Mouse (Mus musculus) ovary, adult 18-20 months (tissue): ENCODE results near the gene Afap1l2.

Experiments used
- DNase-seq: peaks from one replicate; pipeline ENCODE4 v3.0.0; 2022; ENCODE audit warnings: low spot score, mixed read lengths

Afap1l2 gene

GRCm38 (mm10) chr19:56976515-56976914 is 31.5 kb downstream of the Afap1l2 start:
- DNase-seq = no peak

GRCm38 (mm10) chr19:56975502-56975901 is 32.5 kb downstream of the Afap1l2 start:
- no peak for DNase-seq

DNA sequence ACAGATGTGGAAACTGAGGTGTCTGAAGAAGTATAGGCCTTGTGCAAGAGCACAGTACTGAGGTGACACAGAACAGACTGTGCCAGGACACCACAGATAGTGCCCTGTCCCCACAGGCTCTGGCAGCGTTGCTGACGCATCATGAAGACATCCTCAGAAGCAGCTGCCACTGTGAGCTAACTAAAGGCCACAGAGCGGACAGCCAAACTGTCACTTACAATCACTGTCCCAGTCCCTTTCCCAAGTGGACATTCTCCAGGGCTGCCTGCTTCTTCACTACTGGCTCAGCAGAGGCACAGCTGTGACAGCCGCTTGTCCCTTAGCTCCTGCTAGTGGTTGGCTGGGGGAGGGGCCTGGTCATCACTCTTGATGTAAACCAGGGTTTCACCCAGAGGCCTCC is 33.9 kb downstream of the Afap1l2 start:
- DNase-seq = no peak

DNA sequence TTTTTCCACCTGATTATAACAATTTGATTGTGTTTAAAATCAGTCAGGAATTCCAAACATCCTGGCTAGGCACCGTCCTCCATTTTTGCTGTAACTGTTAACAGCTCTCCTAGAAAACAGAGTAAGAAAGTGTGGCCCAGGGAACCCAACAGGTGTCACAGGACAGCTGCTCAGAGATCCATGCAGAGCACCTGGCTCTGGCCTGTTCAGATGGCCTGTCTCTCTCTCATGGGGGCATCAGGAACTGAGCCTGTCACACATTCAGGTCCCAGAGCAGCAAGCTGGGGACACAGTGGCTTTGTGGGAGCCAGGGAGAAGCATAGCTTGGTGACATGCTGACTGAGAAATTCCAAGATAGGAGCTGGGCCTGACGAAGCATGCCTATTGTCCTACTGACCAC is 35.3 kb downstream of the Afap1l2 start:
- no peak for DNase-seq

- DNase-seq = no peak
Observed at GRCm38 (mm10) chr19:56971347-56971746, 36.7 kb downstream of the Afap1l2 start.

DNA sequence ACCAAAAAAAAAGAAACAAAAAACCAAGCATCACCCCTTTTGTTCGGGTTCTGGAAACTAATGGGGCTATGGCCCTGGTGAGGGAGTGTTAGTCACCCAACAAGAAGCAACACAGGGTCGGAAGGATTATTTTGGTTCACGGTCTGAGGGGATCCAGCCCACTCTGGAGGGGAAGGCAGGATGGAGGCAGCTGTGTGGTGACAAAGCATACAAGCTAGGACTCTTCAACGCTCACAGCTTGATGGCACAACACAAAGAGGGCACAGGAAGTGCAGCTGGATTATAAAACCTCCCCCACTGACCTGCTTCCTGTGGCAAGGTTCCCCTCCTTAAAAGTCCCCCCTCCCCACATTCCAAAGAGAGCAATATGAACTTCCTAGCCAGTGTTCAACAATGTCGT is 44.2 kb downstream of the Afap1l2 start:
- DNase-seq = no peak

DNA sequence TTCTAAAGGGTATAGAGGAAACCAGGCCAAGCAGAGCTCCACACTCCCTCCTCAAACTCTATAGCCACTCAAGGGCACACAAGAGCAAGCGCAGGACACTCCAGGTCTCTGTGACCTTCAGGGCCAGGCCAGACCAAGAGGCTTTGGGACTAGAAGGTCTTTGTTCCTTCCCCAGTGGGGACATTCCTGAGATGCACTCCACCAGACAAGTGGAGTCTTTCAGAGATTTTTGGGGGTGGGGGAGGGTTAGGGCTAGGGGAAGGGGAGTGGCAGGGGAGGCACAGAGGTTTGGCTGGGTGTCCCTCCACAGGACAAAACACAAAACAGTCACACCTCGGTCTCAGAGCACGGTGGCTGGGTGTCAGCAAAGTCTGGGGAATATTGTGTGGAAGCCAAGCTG is 48.4 kb downstream of the Afap1l2 start:
- DNase-seq = peak; percentile 45

- DNase-seq = no peak
Observed at GRCm38 (mm10) chr19:56959057-56959456, 49.0 kb downstream of the Afap1l2 start.

GRCm38 (mm10) chr19:56958582-56959021 is 49.4 kb downstream of the Afap1l2 start:
- peak; percentile 61 for DNase-seq

- DNase-seq = no peak
Observed at GRCm38 (mm10) chr19:56958011-56958410, 50.0 kb downstream of the Afap1l2 start.

DNA sequence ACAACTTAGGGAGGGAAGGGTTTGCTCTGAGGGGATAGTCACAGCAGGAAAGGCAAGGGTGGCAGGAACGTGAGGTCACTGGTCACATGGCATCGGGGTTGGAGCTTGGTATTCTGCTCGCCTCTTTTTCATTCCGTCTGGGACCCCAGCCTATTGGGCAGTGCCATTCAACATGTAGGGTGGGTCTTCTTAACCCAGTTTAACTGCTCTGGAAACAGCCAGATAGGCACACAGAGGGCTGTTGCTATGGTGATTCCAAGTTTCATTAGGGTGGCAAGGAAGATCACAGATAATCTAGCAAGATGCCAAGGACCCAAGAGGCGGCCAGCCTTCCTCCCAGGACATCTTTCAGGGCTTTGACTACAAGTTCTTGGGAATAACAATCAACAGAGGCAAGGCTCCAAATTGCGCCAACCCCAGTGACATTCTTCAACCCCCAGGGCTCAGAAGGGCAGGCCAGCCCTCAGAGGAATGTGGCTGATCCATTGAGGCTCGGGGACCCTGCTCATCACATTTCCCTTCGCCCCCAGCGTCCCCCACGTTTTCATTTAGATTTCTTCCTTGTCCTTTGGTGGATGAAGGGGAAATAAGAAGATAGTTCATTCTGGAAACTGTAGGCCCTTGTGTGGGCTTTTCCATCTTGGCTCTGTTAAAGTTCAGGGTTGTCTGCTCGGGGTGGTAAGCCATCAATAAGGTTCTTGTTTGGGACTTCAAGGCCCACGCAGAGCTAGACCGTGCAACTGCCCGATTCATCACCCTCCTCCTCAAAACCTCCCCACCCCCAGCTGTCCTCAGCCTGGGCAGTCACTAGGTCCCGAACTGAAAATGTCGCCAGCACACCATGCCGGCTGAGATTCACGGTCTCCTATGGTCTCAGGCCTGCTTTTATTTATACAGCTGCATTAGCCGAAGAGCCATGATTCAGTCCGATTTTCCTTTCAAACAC is 52.2 kb downstream of the Afap1l2 start:
- no peak for DNase-seq

DNA sequence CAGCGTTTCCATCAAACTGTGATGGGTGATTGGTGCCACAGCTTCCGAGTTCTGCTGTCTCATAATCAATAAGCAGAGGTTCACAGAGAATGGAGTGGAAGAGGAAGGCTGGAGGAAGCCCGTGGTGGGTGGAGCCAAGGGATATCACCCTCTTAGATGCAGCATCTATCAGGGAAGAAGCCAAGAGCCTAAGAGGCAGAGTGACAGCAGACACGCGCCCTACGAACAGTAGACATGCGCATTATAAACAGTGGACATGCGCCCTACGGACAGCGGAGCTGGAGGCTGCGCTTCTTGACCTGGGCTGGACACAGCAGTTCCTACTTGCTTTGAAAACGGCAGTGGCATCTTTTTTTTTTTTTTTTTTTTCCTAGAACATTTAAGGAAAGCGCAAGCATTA is 53.2 kb downstream of the Afap1l2 start:
- no peak for DNase-seq

DNA sequence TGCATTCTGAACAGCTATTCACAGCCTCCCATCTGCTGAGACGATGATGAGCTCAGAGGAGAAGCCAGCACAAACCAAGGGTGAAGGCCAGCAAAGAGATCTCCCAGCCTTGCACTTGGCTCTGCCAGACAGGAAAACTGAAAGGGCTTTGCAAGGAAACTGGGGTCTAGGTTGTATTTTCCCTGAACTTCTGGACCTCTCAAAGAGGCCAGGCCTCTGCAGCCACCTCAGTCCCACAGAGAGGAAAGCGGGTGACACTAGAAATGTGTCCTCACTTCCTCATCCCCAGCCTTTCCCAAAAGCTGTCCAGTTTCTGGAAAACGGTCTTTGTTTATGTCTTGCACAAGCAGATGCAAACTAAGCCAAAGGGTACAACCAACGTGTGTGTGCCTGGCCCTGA is 54.2 kb downstream of the Afap1l2 start:
- peak; percentile 34 for DNase-seq

DNA sequence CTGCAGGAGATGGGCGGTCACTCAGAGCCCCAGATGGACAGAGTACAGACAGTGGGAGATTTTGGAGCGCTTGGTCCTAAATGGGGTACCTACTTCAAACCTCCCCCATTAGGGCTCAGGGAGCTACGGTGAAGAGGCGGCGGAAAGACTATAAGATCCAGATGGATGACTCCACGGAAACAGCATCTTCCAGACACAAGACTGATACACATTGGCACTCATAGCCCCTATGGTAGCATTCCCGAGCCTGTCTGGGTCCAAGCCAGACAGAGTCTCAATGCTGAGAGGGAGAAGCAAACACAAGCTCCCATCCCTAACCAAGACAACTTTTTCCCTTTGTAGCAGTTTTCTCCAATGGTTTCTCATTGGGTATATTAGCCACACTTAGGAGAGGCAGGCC is 57.2 kb downstream of the Afap1l2 start:
- DNase-seq = no peak

GRCm38 (mm10) chr19:56949868-56950267 is 58.2 kb downstream of the Afap1l2 start:
- DNase-seq = no peak

- DNase-seq = no peak
Observed at GRCm38 (mm10) chr19:56947971-56948610, 59.9 kb downstream of the Afap1l2 start.

DNA sequence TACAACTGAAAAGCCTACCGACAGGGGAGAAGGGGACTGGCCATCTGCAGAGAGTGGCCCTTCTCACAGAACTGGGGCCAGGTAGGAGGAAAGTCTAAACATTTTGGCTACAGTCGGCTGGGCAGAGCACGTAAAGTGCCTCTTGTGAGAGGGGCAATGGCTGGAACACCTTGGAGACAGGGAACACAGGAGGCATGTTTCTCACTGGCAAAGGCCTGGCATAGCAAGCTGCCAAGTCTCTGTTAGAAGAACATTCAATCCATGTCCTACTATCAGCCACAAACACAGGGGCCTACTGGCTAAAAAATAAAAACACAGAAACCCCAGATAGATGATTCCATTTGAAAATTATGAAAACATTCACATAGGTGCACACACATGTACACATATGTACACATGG is 61.3 kb downstream of the Afap1l2 start:
- no peak for DNase-seq

DNA sequence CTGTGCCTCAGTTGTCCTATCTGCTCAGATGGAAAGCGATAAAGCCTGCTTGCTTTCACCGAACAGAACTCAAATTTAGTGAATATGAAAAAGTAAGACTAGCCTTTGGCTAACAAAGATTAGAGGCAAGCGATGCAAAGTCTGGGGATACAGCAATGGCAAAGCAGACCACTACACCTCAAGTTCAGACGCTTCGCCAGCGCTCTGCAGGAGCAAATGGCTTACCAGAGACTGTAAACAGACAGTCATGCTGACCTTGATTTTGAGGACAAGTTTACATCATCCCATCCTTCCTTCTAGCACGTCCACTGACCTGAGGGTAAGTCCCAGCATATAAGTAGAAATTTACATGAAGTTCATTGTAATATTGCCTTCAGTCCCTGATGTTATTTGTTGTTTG is 61.8 kb downstream of the Afap1l2 start:
- no peak for DNase-seq

DNA sequence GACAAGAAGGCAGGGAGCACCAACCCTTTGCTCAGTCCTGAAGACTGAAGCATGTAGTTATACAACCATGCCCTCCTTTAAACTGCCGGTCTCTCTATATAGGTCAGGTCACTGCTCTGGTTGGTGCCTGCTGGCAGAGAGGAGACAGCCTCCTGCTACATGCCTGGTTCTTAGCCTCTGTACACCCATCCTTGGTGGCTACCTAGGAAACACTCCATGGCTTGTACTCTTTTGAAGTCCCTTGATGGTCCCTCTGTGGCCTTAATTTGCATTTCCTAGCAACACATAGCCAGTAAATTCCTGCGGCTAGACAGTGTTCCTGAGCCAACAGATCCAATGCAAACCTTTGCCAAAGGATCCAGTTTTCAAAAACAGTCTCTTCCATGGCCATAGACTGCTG is 62.4 kb downstream of the Afap1l2 start:
- no peak for DNase-seq

GRCm38 (mm10) chr19:56944826-56945225 is 63.2 kb downstream of the Afap1l2 start:
- no peak for DNase-seq

DNA sequence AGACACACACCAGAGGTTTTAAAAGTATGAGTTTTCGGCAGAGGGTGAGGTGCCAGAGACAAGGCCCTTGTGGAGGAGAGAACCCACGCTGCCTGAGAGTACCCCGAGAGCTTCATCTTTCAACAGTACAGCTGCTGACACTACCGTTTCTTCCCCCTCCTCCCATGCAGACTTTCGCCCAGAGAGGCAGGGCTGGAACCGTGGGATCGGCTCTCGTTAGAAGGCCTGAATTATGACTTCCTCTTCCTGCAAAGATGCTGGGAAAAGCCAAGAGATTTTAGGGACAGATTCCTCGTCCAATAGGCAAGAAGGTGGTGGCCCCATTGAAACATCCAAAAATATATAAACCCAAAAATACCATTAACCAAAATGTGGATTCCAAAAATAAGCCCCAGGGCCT is 63.8 kb downstream of the Afap1l2 start:
- no peak for DNase-seq

DNA sequence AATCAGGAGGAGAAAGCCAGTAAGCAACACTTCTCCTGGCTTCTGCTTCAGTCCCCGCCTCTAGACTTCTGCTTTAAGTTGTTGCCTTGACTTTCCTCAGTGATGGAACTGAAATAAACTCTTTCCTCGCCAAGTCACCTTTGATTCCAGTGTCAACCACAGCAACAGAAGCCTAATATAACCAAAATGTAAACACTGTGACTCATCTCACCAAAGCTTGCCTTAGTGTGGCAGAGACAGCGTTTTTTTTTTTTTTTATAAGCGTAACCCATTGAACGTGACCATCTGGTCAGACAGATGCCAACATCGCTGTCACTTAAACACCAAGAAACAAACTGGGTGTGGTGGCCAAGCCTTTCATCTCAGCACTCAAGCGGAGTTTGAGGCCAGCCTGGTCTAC is 65.8 kb downstream of the Afap1l2 start:
- no peak for DNase-seq

GRCm38 (mm10) chr19:56940507-56940906 is 67.5 kb downstream of the Afap1l2 start:
- DNase-seq = no peak
